Mouse (Mus musculus) hindbrain, embryonic 12.5 days (tissue): Measurements from ENCODE around the gene Sult1c1. TPM values are rescaled to one million over a fixed set of nuclear protein-coding genes. Genes with fewer than 3 reads are reported as not detected.
"Not testable (repeated sequence)": the region's sequence is repeated elsewhere in the genome, so short reads cannot be mapped to it uniquely, and the experiment has no call there.

Experiments
- ATAC-seq: fragments of 200-750 bp; cut with Nextera tagmentation; 2 replicates; pipeline ENCODE4 v1.8.0; 2017; ENCODE audit warnings: moderate TSS enrichment; ENCODE audit not compliant: low FRiP score
- H3K27ac ChIP-seq: fragments of 300-500 bp; sonication (generic); 2 replicates; pipeline ENCODE4 v1.5.1; 2016; ENCODE audit warnings: mild to moderate bottlenecking
- H3K27me3 ChIP-seq: fragments of 300-500 bp; sonication (generic); 2 replicates; pipeline ENCODE4 v1.6.1; 2016; ENCODE audit warnings: mild to moderate bottlenecking
- H3K36me3 ChIP-seq: fragments of 300-500 bp; sonication (generic); 2 replicates; pipeline ENCODE4 v1.6.1; 2016; ENCODE audit warnings: mild to moderate bottlenecking
- H3K4me1 ChIP-seq: fragments of 300-500 bp; sonication (generic); 2 replicates; pipeline ENCODE4 v1.6.1; 2016
- H3K4me2 ChIP-seq: fragments of 300-500 bp; sonication (generic); replicated peaks from 2 replicates; pipeline ENCODE4 v1.6.1; 2016; ENCODE audit warnings: mild to moderate bottlenecking
- H3K4me3 ChIP-seq: fragments of 300-500 bp; sonication (generic); 2 replicates; pipeline ENCODE4 v1.5.1; 2016; ENCODE audit warnings: mild to moderate bottlenecking
- H3K9ac ChIP-seq: fragments of 300-500 bp; sonication (generic); 2 replicates; pipeline ENCODE4 v1.6.1; 2016; ENCODE audit warnings: mild to moderate bottlenecking, moderate library complexity
- H3K9me3 ChIP-seq: fragments of 300-500 bp; sonication (generic); replicated peaks from 2 replicates; pipeline ENCODE4 v1.6.1; 2016; ENCODE audit warnings: mild to moderate bottlenecking
- WGBS: fragments of 180-500 bp; shearing (Covaris S2); methylation state at CpG from one replicate; pipeline ENCODE4 v1.1.7; 2016; 5-methylcytosine and 5-hydroxymethylcytosine counted together
- polyA plus RNA-seq: library from polyadenylated mRNA; unstranded; fragments of >200 nt; fragmentation: Nextera tagmentation; extraction: Ambion mirVana; gene quantifications from 2 replicates; pipeline ENCODE4 v1.2.1, GENCODE M21; 2016

Sult1c1 gene
- polyA plus RNA-seq, result not detected in 2 replicates

DNA sequence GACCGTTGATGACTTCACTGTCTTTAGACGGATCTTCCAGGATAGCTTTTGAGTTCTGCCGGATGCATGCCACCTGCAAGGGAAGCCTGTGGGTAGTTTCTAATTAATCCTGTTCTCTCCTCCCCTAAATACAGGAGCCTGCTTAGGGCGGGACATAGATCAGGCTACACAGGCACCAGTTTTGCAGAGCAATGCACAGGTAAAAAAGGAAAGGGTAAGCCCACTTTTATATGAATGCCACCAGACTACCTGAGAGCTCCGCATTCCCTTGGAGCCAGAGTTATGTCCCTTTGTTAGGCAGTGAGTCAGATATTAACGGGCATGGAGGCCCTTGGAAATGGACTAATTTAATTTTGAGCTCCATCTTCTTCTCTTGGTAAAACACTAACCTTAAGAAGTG lies at the start of gene Sult1c1:
TSS of gene Sult1c1 (minus strand) at position 101 of the 400 bp plus-strand sequence.
- no peak within 1 kb of the TSS for H3K4me3 ChIP-seq
- H3K27me3 ChIP-seq, result no peaks in the 10 kb centered on the region
- H3K27ac ChIP-seq, result no peak within 1 kb of the TSS
- no peaks in the 10 kb centered on the region for H3K36me3 ChIP-seq
- WGBS, result 87% methylated on average over 6 of the region's 6 CpGs
- H3K9ac ChIP-seq, result no peak within 1 kb of the TSS
- no peak within 1 kb of the TSS for H3K4me2 ChIP-seq
- H3K9me3 ChIP-seq, result no peaks in the 10 kb centered on the region
- ATAC-seq, result no peak
- H3K4me1 ChIP-seq, result no peaks in the 10 kb centered on the region

DNA sequence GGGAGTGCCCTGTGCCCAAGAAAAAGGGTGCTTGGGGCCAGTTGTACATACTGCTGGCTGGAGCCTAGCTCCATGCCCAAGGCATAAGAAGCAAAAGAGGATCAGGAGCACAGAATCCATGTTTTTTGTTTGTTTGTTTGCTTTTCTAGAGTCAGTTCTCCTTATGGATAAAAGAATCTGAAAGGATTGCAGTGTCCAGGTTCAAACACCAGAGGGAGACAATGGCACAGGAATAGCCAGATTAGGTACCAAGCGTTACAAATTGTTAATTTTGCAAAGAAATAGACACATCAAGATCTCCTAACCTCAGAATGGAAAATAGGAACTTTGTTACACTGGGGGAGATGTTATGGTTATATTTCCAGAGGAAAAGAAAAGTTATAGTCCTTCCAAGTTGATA lies 23.7 kb upstream of the Sult1c1 start:
- no peak overlapping the region for H3K27ac ChIP-seq
- no peaks in the 10 kb centered on the region for H3K36me3 ChIP-seq
- ATAC-seq, result 0 out of 2 replicates have a peak, but pooled peaks have one; percentile 29
- WGBS, result 16% methylated on average over 1 of the region's 1 CpGs
- H3K9me3 ChIP-seq, result no peaks in the 10 kb centered on the region
- H3K4me1 ChIP-seq, result no peaks in the 10 kb centered on the region
- H3K9ac ChIP-seq, result no peak overlapping the region
- no peak overlapping the region for H3K4me2 ChIP-seq
- no peak overlapping the region for H3K4me3 ChIP-seq
- no peaks in the 10 kb centered on the region for H3K27me3 ChIP-seq

DNA sequence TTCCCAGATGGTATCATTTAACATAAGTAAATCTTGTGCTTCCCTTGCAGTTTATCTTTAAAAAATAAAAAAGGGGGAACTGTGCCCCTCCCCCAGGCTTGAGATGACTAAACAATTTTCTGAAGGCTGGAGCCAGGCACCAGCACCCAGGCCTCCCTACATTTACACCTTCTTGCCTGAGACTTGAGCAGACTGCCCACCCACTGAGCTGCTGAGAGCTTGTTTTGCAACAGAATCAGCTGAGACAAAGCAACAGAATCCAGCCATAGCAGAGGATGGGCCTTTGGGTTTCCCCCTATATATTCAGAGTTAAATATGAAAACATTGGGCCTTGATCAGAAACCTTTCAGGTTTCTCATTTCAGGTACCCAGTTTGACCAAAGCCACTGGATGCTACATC lies 20.7 kb upstream of the Sult1c1 start:
- no peak overlapping the region for H3K9ac ChIP-seq
- no peak overlapping the region for H3K4me2 ChIP-seq
- ATAC-seq, result no peak
- no peak overlapping the region for H3K4me3 ChIP-seq
- H3K27me3 ChIP-seq, result no peaks in the 10 kb centered on the region
- no peaks in the 10 kb centered on the region for H3K4me1 ChIP-seq
- H3K36me3 ChIP-seq, result no peaks in the 10 kb centered on the region
- no peaks in the 10 kb centered on the region for H3K9me3 ChIP-seq
- H3K27ac ChIP-seq, result no peak overlapping the region

DNA sequence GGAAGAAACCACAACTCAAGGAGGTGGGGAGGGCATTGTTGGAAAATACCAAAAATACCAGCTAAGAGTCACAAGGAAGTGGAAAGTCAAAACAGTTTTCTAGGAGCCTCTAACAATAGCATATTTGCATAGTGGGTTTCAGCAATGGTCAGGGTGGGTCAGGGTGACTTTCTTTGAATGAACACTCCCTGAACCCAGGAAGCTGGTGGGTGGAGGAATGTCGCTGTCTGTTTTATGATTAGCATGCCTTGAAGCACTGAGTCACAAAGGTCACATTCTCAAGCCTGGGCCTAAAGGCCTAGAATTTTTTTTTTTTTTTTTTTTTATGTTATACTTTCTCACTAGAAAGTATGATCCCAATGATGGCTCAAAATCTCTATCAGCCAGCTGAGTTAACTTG lies 20.1 kb upstream of the Sult1c1 start:
- 64% methylated on average over 1 of the region's 1 CpGs for WGBS
- ATAC-seq, H3K27ac ChIP-seq, H3K36me3 ChIP-seq, H3K4me3 ChIP-seq, H3K4me2 ChIP-seq, H3K4me1 ChIP-seq, H3K27me3 ChIP-seq, H3K9me3 ChIP-seq, H3K9ac ChIP-seq: not testable (repeated sequence)

DNA sequence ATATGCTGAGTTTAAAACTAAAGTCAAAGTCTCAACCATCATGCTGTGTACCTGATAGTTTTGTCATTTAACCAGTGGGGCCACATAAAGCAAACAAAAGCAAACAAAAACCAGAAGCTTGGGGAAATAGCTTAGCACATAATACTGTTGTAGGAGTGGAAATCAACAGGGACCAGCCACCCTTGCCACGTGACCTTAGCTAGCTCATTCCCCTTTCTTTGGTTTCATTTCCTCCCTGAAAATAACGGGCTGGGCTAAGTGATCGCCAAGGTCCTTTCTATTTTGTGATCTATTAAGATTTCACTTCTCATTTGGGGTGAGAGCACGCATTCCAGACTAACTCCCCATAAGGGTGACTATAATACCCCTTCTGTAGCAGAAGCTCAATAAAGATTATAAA lies 13.0 kb upstream of the Sult1c1 start:
- Histone ChIP-seq H3K27me3 (no peaks in the 10 kb centered on the region), H3K9ac (no peak overlapping the region), H3K36me3 (no peaks in the 10 kb centered on the region), H3K4me3 (no peak overlapping the region), H3K27ac (no peak overlapping the region), H3K4me2 (no peak overlapping the region), H3K4me1 (no peaks in the 10 kb centered on the region), H3K9me3 (no peaks in the 10 kb centered on the region)
- ATAC-seq, result no peak
- 84% methylated on average over 4 of the region's 4 CpGs for WGBS

DNA sequence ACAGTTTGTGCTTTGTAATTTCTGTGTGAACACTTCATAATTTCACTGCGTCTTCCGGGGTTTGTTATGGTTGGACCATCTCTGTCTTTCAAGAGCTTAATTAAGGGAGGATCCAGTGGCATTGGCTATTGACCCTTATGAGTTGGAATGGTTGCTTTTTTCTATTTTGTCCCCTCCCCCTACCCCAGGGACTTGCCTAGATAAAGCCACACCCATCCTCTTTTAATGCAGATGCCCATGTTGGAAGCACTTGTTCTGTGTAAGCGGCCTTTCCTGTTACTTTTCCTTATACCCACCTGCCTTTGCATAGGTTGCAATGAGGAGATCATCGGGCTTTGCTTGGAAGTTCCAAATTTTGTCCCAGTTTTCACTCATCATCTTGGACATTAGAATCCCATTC lies 16.9 kb downstream of the Sult1c1 start:
- no peak overlapping the region for H3K27ac ChIP-seq
- no peak overlapping the region for H3K9ac ChIP-seq
- WGBS, result 88% methylated on average over 4 of the region's 4 CpGs

DNA sequence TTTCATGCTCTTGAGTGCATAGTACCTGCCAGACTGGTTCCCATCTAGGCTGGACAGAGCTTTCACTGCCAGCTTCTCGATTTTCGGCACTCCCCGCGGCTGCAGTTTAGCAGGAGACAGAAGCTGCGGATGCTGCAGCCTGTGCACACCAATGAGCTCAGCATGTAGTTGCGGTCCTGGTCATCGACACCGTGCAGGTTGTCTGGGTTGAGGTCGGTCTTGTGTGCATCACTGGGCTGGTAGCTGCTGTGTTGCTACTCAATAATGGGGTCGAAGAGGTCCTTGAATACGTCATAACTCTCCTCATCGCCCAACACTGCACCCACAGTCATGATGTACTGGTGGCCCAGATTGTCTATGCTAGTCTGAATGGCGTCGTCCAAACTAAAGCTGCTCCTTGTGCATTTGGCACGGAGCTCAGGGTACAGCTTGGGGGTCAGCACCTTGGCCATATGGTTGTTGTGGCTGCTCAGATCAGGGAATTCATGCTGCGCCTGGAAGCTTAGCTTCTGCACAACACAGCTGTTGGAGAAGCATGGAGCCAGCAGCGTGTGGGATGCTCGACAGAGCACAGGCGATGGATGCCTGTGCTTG lies 48.8 kb downstream of the Sult1c1 start:
- Histone ChIP-seq H3K4me2 (no peak overlapping the region), H3K4me1 (no peaks in the 10 kb centered on the region), H3K36me3 (no peaks in the 10 kb centered on the region), H3K9ac (no peak overlapping the region), H3K27me3 (no peaks in the 10 kb centered on the region), H3K27ac (no peak overlapping the region), H3K4me3 (no peak overlapping the region), H3K9me3 (no peaks in the 10 kb centered on the region)
- WGBS, result 91% methylated on average over 19 of the region's 19 CpGs
- no peak for ATAC-seq

More for the DNA sequence above, 16.9 kb downstream of the Sult1c1 start:
- Histone ChIP-seq H3K27me3 (no peaks in the 10 kb centered on the region), H3K4me2 (no peak overlapping the region), H3K9me3 (no peaks in the 10 kb centered on the region), H3K36me3 (no peaks in the 10 kb centered on the region), H3K4me1 (no peaks in the 10 kb centered on the region), H3K4me3 (no peak overlapping the region)
- no peak for ATAC-seq

DNA sequence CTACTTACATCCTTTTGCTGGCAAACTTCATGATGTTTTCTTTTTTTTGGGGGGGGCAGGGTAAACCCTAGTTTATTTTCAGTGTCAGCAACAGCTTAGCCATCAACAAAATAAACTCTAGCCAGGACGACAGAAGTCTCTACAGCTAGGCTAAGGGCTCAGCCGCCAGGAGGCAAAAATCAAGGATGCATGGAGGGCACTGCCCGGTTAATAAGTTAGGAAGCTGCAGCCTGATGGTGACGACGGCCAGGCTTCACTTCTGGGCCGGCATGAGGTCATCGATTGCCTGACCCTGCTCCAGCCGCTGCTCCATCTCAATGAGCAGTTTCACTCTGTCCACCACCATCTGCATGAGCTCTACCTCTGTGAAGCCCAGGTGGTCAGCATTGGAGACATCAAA lies 49.7 kb downstream of the Sult1c1 start:
- Histone ChIP-seq H3K9ac (no peak overlapping the region), H3K27me3 (no peaks in the 10 kb centered on the region), H3K4me3 (no peak overlapping the region), H3K27ac (no peak overlapping the region), H3K36me3 (no peaks in the 10 kb centered on the region), H3K9me3 (no peaks in the 10 kb centered on the region), H3K4me2 (no peak overlapping the region), H3K4me1 (no peaks in the 10 kb centered on the region)
- ATAC-seq, result no peak
- WGBS, result 91% methylated on average over 8 of the region's 8 CpGs

Other genes with a start within 250 kb of the Sult1c1 start
- not detected in 2 replicates for gene Sult1c2, start 144.3 kb downstream of the Sult1c1 start, polyA plus RNA-seq